Mouse (Mus musculus) neural tube, embryonic 10.5 days (tissue): ENCODE data around the gene Phlpp1.
A peak's percentile ranks its signal among the peaks of the same experiment; 100 is the strongest.

Experiments used
- DNase-seq: peaks from one replicate; pipeline ENCODE4 v3.0.0-alpha.2; 2017; ENCODE audit warnings: low spot score; ENCODE audit errors: extremely low spot score

Phlpp1 gene

DNA sequence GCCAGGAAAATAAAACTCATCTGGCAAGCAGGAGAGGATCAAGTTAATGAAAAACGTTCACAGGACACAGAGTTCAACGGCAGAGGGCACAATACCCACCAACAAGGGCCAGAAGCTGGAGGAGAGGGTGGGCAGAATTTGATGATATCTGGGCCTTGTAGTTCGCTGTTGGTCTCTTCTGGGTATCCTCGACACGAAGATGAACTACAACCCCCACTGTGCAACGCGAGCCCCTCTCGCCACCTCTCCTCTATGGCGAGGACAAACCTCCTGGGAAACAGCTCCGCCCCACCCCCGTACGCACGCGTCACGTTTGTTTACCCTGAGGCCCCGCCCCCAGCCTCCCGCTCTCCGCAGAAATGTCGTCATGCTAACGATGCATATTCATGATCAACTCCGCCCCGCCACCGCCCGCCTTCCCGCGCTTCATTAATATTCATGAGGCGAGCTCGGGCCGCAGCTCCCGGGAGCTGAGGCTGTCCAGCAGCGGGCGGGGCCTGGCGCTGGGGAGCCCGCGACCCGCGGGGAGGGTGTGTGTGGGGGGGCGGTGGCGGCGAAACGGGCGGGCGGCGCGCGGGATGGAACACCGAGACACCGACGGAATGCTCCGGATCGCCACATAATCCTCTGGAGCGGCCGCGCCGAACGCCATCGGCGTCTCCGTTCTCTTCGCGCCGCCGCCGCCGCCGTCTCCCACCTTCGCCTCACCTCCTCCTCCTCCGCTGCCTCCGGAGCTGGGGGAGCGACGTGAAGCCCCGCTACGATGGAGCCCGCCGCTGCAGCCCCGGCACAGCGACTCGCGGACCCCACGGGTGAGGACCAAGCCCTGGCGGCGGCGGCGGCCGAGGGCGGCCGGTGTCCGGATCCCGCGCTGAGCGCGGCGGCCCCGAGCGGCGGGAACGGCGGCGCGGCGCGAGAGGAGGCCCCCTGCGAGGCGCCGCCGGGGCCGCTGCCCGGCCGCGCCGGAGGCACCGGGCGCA lies at the start of gene Phlpp1:
Gene Phlpp1 (plus strand): TSS at position 512 of the 980 bp plus-strand sequence.
- peak; percentile 99 for DNase-seq

DNA sequence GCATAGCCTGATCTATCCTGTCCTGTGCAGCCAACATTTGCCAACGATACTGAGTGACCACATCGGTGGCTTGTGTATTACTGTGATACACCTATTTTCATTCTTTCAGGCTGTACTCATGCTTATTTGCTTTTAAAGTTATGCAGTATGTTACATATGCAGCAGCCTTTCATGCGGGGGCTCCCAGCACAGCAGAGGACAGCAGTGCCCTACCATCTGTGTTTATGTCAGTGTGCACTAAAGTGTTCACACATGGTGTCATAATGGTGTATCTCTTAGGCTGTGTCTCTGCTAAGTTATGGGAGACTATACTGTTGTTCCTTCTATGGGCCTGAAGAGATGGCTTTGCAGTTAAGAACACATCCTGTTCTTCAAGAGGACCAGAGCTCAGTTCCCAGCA lies 45.0 kb upstream of the Phlpp1 start:
- DNase-seq = no peak

DNA sequence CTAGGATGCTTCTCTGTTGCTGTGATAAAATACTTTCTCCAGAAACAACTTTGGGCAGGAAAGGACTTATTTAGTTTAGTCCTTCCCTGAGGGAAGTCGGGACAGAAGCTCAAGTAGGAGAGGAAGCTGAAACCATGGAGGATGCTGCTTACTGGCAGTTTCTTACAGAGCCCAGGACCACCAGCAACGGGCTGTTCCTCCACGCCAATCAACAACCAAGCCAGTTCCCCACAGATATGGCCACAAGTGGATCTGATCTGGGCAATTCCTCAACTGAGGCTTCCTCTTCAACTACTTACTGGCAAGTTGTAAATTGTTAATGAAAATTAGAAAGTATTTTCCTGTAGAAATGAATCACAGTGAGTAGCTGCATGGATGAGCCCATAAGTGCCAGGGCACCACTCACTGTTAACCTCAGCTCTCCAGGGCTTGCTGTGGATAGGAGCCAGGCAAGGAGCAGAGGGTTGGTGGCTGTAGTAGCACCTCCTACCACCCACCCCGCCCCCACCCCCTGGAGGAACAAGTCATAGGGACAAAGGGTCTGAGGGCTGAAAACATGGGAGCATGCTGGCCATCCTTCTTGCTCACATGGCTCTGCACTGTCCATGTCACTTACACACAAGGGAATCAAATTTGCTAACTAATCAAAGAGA lies 39.7 kb upstream of the Phlpp1 start:
- no peak for DNase-seq

DNA sequence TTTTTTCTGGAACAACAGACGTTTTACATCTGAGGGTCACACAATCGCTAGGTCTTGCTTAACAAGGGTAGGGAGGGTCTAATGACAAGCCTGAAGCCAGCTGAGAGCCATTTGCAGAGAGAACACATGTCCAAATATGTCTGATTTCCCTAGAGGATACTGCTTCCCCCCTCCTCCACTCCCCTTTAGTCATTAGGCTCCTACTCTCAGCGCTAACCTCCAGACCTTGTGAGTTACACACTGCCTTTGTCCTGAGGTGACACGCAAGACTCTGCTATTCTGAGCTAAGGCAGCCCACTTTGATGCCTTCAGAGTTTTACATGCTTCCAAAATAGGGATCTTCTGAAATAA lies 39.2 kb upstream of the Phlpp1 start:
- DNase-seq = no peak

DNA sequence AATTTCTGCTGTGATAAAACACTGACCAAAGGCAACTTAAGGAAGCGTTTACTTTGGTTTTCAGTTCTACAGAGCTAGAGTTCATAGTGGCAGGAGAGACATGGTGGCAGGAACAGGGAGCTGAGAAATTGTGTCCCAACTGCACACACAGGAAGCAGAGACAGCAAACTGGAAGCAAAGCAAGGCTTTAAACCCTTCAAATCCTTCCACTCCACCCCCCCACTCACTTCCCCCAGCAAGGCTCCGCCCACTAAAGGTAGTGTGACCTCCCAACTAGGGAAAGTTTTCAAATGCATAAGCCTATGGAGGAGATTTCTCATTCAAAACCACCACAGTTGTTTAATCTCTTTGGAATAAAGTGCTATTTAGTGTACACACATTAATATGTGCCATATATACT lies 32.9 kb upstream of the Phlpp1 start:
- no peak for DNase-seq

DNA sequence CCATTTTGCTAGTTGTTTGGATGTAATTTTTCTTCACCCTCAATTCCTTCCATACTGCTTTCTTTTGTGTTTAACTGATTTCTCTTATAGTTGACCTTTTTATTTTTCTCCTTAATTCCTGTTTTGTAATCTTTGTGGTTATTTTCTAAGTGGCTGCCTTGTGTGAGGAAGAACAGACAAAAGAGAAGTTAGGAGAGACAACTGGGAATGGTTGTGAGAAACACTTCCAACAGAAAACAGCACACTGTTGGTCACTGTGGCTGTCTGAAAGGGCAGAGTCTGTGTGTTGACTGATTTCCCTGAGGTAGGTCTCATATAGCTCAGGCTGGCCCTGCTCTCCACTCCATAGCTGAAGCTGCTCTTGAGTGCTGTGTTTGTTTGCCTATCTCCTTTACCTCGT lies 32.4 kb upstream of the Phlpp1 start:
- no peak for DNase-seq

DNA sequence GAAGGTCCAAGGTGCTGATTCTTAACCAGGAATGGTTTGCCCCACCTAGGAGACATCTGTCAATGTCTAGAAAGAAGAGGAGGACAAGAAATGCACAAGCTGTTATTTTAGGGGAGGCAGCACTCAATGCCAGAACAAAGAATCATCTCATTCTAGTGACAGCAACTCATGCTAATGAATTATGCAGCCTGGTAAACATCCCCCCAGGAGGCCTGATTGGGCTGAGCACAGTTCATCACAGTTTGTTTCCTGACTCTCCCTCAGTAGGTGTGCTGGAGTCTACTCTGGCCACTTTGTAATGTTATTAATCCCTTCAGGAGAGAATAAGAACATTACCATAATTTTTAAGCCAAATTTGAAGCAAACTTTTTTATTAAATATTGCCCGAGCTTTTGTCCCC lies 29.5 kb upstream of the Phlpp1 start:
- no peak for DNase-seq

DNA sequence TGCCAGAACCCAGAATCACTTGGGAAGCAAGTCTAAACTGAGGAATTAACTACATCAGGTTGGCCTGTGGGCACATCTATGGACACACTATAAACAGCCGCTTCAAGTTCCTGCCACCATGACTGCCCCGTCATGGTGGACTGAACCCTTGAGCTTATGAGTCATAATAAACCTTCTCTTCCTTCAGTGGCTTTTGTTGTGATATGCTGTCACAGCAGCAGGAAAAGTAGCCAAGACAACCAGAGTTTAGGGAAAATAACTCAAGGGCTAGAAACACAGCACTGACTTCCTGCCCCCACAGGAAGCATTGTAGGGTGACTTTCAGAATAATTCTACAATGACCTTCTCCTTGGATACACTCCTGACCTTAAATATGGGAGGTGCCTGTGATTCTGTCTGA lies 27.0 kb upstream of the Phlpp1 start:
- DNase-seq = no peak

DNA sequence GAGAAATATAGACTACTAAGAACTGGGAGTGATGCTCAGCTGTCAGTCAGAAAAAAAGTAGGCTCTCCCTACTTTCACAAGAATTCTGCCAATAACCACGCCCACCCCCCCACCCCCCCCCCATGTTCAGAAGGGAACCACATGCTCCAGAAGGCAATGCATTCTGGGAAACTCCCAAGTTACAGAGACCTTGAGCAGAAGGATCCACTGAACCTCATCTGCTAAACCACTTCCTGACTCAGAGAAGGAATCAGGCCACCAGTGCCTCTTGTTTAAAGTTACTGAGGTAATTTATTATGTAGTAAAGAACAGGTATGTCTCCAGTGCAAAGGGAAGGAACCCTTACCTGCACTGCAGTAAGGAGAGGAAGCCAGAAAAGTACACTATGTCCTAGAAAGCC lies 26.5 kb upstream of the Phlpp1 start:
- no peak for DNase-seq

DNA sequence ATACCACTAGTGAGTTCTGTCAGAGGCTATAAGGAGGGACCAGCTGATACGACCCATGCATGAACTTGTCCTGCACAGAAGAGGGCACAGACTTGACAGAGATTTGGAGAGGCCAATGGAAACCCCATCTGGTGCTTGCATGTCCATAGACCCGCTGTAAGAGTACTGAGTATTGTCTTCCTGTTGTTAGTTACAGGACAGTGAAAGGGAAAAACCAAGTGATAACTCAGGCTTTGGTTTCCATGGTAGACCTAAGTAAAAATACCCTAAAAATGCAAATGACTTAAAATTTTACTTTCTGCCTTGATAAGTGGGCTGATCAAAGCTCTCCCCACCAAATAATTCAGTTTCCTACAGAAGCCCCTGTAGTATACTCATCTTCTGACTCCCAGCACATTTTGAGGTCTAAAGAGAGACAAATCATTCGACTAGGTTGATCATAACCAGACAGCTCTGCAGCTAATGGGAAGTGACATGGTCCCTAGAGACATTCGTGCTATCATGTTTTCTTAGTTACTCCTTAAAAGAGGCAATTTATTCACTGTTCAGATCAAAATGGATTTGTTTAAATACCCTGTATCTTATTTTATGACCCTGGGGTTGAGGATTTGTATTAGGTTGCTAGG lies 25.9 kb upstream of the Phlpp1 start:
- no peak for DNase-seq

DNA sequence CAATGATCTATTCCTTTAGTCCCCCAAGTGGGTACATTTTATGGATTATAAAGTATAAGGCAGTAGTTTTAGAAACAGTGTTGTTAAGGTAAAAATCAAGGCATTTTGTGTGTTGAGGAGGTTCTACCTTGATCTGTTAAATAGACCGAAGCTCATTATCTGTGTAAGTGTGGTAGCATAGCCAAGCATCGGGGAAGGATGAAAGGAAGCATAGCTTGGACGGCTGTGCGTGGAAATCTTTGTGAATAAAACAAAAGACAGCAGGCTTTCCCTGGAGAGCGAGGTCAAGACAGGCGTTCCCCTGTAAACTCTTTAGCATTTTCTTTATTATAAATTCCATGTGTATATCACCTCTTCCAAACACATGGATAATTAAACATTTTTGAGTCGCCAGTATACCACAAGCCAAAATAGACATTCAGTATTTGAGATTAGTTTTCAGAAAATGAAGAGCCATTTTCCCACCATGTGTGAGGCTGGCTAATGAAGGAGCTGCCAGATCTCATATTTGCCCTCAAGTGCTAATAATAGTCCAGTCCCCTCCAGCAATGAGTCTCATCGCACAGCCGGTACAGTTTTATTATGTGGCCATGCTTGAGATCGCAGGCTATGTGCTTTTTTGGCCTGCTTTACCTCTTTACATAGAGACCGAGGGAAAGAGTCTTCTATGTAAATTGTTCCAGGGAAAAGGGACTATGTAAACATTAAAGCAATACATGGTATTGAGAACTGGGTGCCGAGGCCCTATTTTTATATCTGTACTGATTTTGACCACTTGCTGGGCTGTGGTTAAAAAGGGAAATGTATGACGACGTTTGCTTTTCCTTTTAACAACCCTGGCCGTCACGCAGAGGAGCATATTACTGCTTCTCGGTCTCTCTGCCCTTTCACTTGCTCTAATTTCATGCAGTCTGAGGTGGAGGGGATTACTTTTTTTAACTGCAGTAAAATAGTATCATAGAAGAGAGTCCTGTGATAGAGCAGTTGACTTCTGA lies 22.9 kb upstream of the Phlpp1 start:
- no peak for DNase-seq

DNA sequence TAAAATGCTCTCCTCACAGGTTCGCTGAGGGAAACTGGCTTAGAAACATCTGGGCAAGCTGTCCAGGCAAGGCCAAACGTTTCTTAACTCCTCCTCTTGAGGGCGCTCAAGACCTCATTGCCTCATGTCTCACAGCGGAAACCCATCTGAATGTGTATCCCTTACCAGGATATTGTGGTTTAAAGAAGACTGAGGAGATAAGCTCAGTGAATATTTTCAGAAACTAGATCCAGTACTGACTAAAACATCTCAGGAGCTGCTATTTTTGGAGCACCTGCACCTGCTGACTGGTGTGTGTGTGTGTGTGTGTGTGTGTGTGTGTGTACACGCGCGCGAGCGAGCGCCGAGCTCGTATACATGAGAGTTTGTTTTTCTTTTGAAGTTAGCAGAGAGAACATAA lies 19.7 kb upstream of the Phlpp1 start:
- DNase-seq = no peak

DNA sequence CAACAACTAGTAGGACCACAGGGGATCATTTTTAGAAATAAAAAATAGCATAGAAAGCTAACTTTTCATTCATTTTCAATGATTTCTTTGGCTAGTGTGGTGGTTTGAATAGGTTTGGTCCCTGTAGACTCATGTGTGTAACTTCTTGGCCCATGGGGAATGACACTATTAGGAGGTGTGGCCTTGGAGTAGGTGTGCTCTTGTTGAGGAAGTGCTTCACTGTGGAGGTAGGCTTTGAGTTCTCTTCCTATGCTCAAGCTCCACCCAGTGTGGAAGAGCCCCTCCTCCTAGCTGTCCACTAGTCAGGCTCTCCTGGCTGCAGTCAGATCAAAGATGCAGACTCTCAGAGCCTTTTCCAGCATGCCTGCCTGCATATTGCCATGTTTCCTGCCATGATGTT lies 18.8 kb upstream of the Phlpp1 start:
- DNase-seq = no peak

DNA sequence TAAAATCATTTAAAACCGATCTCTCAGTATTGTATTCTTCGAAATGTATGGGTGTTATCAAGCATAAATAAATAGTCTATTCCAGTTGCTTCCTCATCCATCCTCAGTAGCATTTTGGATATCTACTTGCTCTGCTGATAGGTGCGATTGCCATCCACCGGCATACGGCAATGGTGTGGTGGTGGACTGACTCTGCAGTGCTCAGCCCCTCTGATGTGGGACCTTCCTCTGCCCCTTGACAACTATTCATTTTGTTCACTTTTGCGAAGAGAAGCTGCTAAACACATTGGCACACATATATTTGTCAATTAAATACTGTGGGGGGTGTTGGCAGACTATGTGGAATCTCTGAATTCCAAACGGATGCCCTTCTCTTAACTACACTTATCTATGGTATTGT lies 17.0 kb upstream of the Phlpp1 start:
- no peak for DNase-seq

DNA sequence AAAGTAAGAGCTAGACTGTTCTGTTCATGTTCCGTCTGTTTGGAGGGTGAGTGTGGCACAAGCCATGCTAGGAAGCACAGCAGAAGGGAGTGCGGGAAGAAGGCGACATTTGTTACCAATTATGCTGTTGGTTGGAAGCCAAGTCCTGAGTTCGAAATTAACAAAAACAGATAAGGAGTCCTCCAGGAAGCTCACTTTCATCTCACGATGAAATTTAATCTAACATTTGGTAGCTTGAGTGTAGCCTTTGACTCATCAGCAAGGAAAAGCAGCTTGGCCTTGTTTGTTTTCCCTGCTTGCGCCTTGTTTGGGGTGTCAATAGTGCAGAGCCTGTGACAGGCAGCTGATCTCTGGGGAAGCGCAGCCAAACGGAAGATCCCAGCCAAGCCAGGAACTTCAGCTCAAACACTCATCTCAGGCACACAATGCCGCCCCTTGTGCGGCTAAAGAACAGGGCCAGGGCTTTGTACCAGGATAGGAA lies 16.4 kb upstream of the Phlpp1 start:
- DNase-seq = no peak

DNA sequence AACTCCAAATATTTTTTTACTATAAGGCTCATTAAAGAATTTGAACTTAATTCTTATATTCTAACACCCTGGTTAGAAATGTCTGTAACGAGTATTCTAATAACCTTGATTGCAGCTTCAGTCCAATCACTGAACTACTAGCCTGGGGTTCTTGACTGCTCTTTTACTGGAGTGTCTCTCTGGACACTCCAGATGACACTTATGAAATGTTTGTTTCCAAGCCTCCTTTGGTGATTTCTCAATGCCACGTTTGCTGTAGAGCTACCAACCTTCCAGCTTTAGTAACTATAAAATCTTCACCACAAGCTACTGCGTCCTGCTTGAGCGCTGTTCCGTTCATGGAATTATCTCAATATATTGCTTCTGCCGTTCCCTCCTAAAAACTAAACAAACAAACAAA lies 15.8 kb upstream of the Phlpp1 start:
- DNase-seq = no peak

DNA sequence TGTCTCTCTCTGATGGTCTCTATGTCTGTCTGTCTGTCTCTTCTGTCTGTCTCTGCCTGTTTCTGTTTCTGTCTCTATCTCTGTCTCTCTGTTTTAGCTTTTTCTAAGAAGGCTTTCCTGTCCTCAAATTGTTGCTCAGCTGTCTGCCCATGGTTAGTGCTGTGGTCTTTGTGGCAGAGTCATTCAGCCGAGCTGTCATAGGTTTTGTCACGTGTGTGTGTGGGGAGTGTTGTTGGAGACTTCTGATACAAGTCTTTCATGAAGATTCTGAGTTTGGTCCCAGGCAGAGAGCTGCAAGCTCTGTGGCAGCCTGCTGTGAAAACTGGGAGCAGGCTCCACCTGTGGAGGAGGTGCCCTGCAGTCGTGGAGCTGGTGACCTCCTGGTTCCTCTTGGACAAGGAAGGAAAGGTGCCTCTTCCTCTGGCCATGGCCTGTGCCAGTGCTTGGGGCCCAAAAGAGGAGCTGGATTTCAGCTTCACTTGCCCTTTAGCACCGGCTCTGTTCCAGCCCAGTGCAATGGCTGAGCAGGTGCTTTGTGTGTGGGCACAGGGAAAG lies 13.5 kb upstream of the Phlpp1 start:
- DNase-seq = no peak

DNA sequence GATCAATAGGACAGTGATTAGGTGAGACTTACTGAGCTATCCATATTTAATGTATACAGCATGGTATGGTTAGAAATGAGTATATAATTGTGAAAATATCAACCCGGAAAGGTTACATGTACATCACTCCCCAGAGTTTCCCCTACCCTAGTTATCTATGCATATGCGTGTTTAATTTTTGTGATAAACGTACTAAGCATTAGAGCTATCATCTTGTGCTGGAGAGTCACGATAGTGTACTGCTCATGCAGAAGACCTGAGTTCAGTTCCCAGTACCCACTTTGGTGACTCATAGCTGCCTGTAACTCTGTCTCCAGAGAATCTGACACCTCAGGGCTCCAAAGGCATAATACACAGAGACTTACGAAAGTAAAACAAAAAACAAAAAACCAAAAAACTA lies 11.9 kb upstream of the Phlpp1 start:
- DNase-seq = no peak

DNA sequence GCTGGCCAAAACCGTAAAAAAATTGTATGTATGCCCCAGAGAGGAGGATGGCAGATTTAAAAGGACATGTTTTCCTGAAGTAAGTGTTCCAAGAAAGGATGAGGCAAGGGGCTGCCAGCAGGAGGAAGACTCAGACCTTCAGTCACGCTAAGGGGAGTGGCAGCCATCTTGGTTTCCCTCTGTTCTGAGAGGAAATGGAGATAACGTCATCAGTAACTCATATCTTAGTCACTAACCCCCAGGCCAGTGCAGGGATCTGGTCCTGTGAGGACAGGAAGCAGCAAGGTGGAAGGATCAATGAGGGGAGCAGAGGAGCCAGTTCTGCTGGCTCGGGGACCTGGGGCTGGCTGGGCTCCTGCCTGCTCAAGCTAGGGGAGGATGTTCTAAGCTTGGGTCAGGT lies 10.6 kb upstream of the Phlpp1 start:
- no peak for DNase-seq

DNA sequence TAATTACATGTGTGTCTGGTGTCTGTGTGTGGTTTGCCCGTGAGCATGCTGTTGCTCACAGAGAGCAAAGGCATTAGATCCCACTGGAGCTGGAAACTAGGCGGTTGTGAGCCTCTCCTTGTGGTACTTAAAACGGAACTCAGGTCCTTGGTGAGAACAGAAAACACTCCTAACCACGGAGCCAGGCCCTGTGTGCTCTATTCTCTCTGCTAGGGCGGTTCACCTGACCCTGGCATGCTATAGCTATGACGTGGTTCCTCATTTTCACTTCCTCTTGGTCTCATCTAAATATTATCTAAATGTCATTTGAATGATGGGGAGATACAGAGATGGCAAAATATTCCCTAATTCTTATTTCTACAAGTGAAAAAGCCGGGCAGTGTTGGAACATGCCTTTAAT lies 9.0 kb upstream of the Phlpp1 start:
- DNase-seq = no peak

DNA sequence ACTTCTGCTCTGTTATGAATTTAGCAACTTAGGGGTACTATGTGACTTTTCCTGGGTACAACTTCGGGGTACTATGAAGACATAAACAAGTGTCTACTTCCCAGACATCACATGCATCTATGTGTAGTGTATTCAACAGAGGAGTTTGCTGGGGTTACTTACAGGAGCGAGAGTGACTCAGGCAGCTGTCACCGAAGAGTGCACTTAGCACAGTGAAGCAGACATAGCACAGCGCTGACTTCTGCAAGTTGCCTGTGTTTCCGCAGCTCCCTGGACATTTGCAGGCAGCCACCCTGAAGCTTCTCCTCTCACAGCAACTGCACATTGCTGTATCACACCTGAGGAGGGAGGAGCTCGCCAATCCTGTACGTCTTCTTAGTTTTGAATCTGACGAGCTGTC lies 8.2 kb upstream of the Phlpp1 start:
- DNase-seq = no peak
